Mouse (Mus musculus) CH12.LX (cell line): ENCODE results near the gene Prr5.

Experiments
- CHD2 ChIP-seq: IDR thresholded peaks from 2 replicates; pipeline ENCODE4 v1.6.1; 2011; ENCODE audit warnings: low read length, improper control_type of control experiment
- CTCF ChIP-seq, 2 experiments: IDR thresholded peaks in 1 of 2; conservative IDR thresholded peaks in 1 of 2; 2 replicates each; pipeline ENCODE4 v1.5.1; 2011 to 2012; ENCODE audit warnings: low read depth in 2 of 2, low read length in 2 of 2, improper control_type of control experiment in 1 of 2, inconsistent platforms in 1 of 2, mild to moderate bottlenecking in 1 of 2, moderate library complexity in 1 of 2
- KAT2A ChIP-seq: IDR thresholded peaks from 2 replicates; pipeline ENCODE4 v1.6.1; 2012; ENCODE audit warnings: low read length, improper control_type of control experiment, inconsistent platforms; ENCODE audit not compliant: insufficient replicate concordance
- MAZ ChIP-seq: IDR thresholded peaks from 2 replicates; pipeline ENCODE4 v1.6.1; 2012; ENCODE audit warnings: low read depth, mild to moderate bottlenecking, inconsistent platforms, low read length, improper control_type of control experiment, moderate library complexity
- MEF2A ChIP-seq: IDR thresholded peaks from 2 replicates; pipeline ENCODE4 v1.6.1; 2014; ENCODE audit warnings: low read depth, mild to moderate bottlenecking, inconsistent platforms, low read length, improper control_type of control experiment, borderline replicate concordance
- POLR2A ChIP-seq: IDR thresholded peaks from 2 replicates; pipeline ENCODE4 v1.6.1; 2011; ENCODE audit warnings: low read depth, mild to moderate bottlenecking, improper control_type of control experiment, low read length
- SMC3 ChIP-seq: IDR thresholded peaks from 2 replicates; pipeline ENCODE4 v1.6.1; 2011; ENCODE audit warnings: low read depth, low read length, improper control_type of control experiment
- TBP ChIP-seq: conservative IDR thresholded peaks from 2 replicates; pipeline ENCODE4 v1.6.1; 2011; ENCODE audit warnings: low read depth, low read length, improper control_type of control experiment
- TCF12 ChIP-seq: IDR thresholded peaks from 2 replicates; pipeline ENCODE4 v1.6.1; 2014; ENCODE audit warnings: low read depth, mild to moderate bottlenecking, inconsistent platforms, low read length, improper control_type of control experiment
- USF1 ChIP-seq: IDR thresholded peaks from 2 replicates; pipeline ENCODE4 v1.6.1; 2014; ENCODE audit warnings: low read depth, mild to moderate bottlenecking, inconsistent platforms, low read length, improper control_type of control experiment

DNA sequence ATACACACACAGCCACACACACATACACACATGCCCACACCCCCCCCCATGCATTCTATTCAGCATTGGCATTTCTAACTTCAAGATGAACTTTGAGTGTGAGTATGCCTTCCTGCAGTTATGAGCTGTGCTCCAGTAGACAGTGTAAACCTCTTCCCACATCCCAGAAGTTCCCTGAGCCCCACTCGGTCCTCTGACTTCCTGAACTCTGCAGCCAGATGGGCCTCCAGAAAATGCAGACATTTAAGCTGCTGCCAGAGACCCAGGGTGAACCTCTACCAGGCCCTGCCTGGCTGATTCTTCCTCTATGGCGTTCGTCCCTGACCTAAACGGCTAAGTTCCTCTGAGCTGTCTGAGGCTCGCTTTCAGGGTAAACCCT, 30.4 kb upstream of the Prr5 start:
- TF ChIP-seq POLR2A (no peak), USF1 (no peak), TCF12 (no peak), SMC3 (no peak), CTCF (conservative IDR thresholded peaks at IDR 0.05 in 1 of 2, IDR thresholded peaks at IDR 0.05 in 1 of 2; ENCODE audit: low read depth in 2 of 2, low read length in 2 of 2) (no peak), MAZ (no peak), TBP (no peak), CHD2 (no peak), MEF2A (no peak), KAT2A (no peak)
